Mouse (Mus musculus) midbrain, embryonic 10.5 days (tissue): ENCODE measurements around the gene Ttc9b. TPM values are rescaled to one million over a fixed set of nuclear protein-coding genes. Genes with fewer than 3 reads are reported as not detected.

Experiments used
- DNase-seq: peaks from one replicate; pipeline ENCODE4 v3.0.0-alpha.2; 2017; ENCODE audit warnings: low spot score
- H3K27ac ChIP-seq: fragments of 300-500 bp; sonication (generic); replicated peaks from 2 replicates; pipeline ENCODE4 v1.5.1; 2016; ENCODE audit warnings: mild to moderate bottlenecking
- H3K27me3 ChIP-seq: fragments of 300-500 bp; sonication (generic); 2 replicates; pipeline ENCODE4 v1.6.1; 2016; ENCODE audit warnings: low read depth, mild to moderate bottlenecking; ENCODE audit not compliant: poor library complexity, severe bottlenecking
- H3K36me3 ChIP-seq: fragments of 300-500 bp; sonication (generic); 2 replicates; pipeline ENCODE4 v1.6.1; 2016; ENCODE audit warnings: mild to moderate bottlenecking, moderate library complexity
- H3K4me1 ChIP-seq: fragments of 300-500 bp; sonication (generic); 2 replicates; pipeline ENCODE4 v1.6.1; 2016
- H3K4me3 ChIP-seq: fragments of 300-500 bp; sonication (generic); 2 replicates; pipeline ENCODE4 v1.5.1; 2016; ENCODE audit warnings: mild to moderate bottlenecking, moderate library complexity
- H3K9me3 ChIP-seq: fragments of 300-500 bp; sonication (generic); replicated peaks from 2 replicates; pipeline ENCODE4 v1.6.1; 2016; ENCODE audit warnings: mild to moderate bottlenecking
- WGBS: fragments of 180-500 bp; shearing (Covaris S2); methylation state at CpG from one replicate; pipeline ENCODE4 v1.1.7; 2016; 5-methylcytosine and 5-hydroxymethylcytosine counted together
- polyA plus RNA-seq: library from polyadenylated mRNA; unstranded; fragments of >200 nt; fragmentation: Nextera tagmentation; extraction: Ambion mirVana; gene quantifications from 2 replicates; pipeline ENCODE4 v1.2.1, GENCODE M21; 2016

The Ttc9b gene
- 2.6 and 5.5 TPM in 2 replicates for polyA plus RNA-seq

DNA sequence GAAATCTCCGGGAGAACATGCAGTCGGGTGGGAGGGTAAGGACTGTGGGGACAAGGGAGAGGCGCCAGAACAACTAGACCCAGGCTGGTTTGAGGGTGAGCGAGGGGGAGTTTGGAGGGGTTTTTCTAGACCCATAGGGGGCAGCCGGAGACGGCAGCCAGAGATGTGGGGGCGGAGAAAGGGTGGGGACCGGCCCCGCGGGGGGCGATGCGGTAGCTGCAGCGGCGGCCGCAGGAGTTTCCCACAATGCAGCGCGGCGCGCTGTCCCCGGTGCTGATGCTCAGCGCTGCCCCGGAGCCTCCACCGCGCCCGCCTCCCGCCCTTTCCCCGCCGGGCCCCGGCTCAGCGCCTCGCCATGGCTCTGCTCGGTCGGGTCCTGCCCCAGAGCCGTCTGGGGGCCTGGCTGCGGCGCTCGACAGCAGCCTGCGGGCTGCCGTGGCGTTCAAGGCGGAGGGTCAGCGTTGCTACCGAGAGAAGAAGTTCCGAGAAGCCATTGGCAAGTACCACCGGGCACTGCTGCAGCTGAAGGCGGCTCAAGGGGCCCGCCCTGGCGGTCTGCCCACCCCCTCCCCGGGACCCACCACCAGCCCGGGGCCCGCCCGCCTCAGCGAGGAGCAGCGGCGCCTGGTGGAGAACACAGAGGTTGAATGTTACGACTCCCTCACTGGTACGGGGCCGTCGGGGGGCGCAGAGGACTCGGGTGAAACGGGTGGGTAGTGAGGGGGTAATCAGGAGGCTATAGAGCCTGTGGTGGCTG, at the start of gene Ttc9b:
Gene Ttc9b, plus strand, starts transcription at position 235 of the 757 bp plus-strand sequence.
- WGBS, result 2% methylated on average over 53 of the region's 62 CpGs
- no peaks in the 10 kb centered on the region for H3K9me3 ChIP-seq
- H3K36me3 ChIP-seq, result peaks cover 30% of the 10 kb centered on the region
- H3K27ac ChIP-seq, result peak within 1 kb of the TSS; percentile 74
- peaks cover 28% of the 10 kb centered on the region for H3K4me1 ChIP-seq
- DNase-seq, result peak; percentile 69
- peak within 1 kb of the TSS; percentile 58 for H3K4me3 ChIP-seq
- H3K27me3 ChIP-seq, result peaks cover 67% of the 10 kb centered on the region

- Histone ChIP-seq H3K4me1 (peaks cover 6% of the 10 kb centered on the region; the same call in 1 of the 2 replicates), H3K9me3 (no peaks in the 10 kb centered on the region), H3K27ac (no peak overlapping the region), H3K36me3 (peaks cover 27% of the 10 kb centered on the region), H3K27me3 (no peaks in the 10 kb centered on the region), H3K4me3 (no peak overlapping the region)
- no peak for DNase-seq
- WGBS, result 63% methylated on average over 5 of the region's 5 CpGs
These were observed 48.9 kb upstream of the Ttc9b start for GRCm38 (mm10) chr7:27604661-27605348.

DNA sequence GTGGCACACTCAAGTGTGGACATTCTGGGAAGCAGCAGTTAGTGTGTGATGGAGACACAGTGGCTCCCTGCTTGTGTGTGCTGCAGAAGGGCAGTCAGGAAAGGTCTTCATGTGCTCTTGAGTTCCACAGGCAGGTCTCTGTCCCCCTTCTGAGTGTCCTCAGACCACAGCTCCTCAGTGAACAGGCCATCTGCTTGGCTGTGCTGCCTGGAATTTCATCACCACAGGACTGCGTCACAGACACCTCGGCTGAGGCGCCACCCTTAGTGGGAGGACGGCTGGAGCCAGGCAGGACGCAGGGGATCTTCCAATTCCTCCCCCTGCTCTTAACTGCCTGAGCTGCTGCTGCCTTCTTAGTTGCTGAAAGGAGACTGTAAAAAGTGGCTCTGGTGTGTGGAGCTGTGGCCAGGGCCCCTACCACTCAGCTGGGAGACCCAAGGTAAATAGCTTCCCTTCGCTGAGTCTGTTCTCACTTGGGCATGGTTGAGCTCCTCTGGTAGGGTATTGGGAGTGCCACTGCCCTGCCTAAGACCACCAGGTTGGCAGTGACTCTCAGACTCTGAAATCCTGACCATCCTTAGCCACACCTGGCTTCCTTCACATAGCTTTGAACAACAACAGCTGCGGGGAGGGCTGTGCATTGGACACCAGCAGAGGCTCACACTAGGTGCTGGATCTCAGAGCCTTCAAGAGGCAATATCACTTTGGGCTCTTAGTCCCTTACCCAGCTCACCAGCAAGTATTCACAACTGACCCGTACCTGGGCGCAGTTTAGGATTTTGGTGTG, 48.0 kb upstream of the Ttc9b start:
- Histone ChIP-seq H3K27ac (no peak overlapping the region), H3K27me3 (no peaks in the 10 kb centered on the region), H3K36me3 (peaks cover 35% of the 10 kb centered on the region), H3K9me3 (no peaks in the 10 kb centered on the region), H3K4me1 (peaks cover 3% of the 10 kb centered on the region; the same call in 1 of the 2 replicates), H3K4me3 (no peak overlapping the region)
- WGBS, result 86% methylated on average over 9 of the region's 9 CpGs
- DNase-seq, result no peak

DNA sequence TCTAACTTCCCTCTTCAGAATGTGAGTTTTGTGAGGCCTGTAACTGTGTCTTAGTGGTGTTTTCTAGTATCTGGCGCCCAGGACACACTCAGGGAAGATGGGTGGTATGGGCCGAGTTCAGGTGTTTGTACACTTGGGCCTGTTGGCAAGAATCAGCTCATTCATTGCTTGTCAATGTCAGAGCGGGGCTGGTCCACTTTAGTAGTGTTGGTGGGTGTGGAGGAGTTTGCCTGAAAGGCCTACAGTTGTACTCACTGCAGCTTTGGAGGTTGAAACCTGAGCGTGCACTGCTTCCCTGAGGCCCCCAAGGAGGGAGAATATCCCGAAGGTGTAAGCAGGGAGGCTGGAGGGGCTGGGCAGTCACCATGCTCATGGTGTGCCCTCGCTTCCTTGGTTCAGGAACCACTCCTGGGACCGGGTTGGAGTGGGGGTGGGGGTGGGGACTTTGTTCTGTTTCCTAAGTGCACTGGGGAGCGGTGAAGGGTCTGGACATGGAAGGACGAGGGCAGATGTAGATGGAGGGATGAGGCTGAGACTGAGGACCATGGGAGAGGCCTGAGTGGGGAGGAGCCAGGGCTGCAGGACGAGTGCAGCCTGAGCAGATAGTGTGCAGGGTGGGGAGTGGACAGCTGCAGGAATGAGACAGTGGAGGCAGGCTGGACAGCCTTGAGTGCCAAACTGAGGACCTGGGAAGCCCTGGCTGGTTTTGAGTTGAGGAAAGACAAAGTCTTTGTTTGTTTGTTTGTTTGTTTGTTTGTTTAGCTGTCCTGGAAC, 47.0 kb upstream of the Ttc9b start:
- Histone ChIP-seq H3K9me3 (no peaks in the 10 kb centered on the region), H3K4me3 (no peak overlapping the region), H3K27me3 (no peaks in the 10 kb centered on the region), H3K27ac (no peak overlapping the region; the same call in 1 of the 2 replicates), H3K36me3 (peaks cover 44% of the 10 kb centered on the region), H3K4me1 (peaks cover 3% of the 10 kb centered on the region; the same call in 1 of the 2 replicates)
- no peak for DNase-seq
- 75% methylated on average over 10 of the region's 10 CpGs for WGBS

- Histone ChIP-seq H3K4me3 (no peak overlapping the region), H3K27me3 (no peaks in the 10 kb centered on the region), H3K27ac (0 out of 2 replicates have a peak overlapping the region, but pooled peaks have one; percentile 6), H3K4me1 (peaks cover 3% of the 10 kb centered on the region; the same call in 1 of the 2 replicates), H3K36me3 (peaks cover 46% of the 10 kb centered on the region), H3K9me3 (no peaks in the 10 kb centered on the region)
- WGBS, result 91% methylated on average over 5 of the region's 5 CpGs
- DNase-seq, result no peak
These were observed 46.1 kb upstream of the Ttc9b start for GRCm38 (mm10) chr7:27607580-27607979.

DNA sequence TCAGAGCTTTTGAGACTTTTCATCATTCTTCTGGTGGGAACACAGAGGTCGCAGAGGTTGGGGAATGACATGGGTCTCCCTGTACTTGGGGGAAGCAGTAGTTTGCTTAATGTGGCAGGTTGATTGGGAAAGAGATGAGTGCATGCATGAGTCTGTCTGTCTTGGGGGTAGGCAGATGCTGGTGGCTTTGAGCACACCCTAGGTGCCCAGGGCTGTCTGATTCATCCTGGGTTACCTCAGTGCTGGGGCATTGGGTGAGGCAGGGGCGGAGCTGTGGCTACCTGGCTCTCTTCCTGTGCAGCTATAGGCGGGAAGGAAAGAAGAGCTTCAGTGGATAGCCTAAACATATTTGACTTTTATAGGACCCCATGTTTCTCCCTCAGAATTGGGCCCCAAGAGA, 45.6 kb upstream of the Ttc9b start:
- 97% methylated on average over 3 of the region's 3 CpGs for WGBS

GRCm38 (mm10) chr7:27609285-27609684, 44.4 kb upstream of the Ttc9b start:
- Histone ChIP-seq H3K4me3 (no peak overlapping the region), H3K4me1 (peaks cover 18% of the 10 kb centered on the region), H3K36me3 (peaks cover 46% of the 10 kb centered on the region), H3K27me3 (no peaks in the 10 kb centered on the region), H3K9me3 (no peaks in the 10 kb centered on the region), H3K27ac (no peak overlapping the region)
- 97% methylated on average over 4 of the region's 4 CpGs for WGBS
- DNase-seq, result no peak

More for the DNA sequence above, 45.6 kb upstream of the Ttc9b start:
- Histone ChIP-seq H3K9me3 (no peaks in the 10 kb centered on the region), H3K36me3 (peaks cover 46% of the 10 kb centered on the region), H3K27me3 (no peaks in the 10 kb centered on the region), H3K4me3 (no peak overlapping the region), H3K4me1 (peaks cover 7% of the 10 kb centered on the region), H3K27ac (no peak overlapping the region)
- DNase-seq, result no peak

- 83% methylated on average over 2 of the region's 2 CpGs for WGBS
- H3K4me1 ChIP-seq, result peaks cover 22% of the 10 kb centered on the region
- peaks cover 46% of the 10 kb centered on the region for H3K36me3 ChIP-seq
- DNase-seq, result no peak
- no peak overlapping the region for H3K4me3 ChIP-seq
- H3K27ac ChIP-seq, result no peak overlapping the region
- H3K9me3 ChIP-seq, result no peaks in the 10 kb centered on the region
- H3K27me3 ChIP-seq, result no peaks in the 10 kb centered on the region
These were observed 44.0 kb upstream of the Ttc9b start for GRCm38 (mm10) chr7:27609688-27610087.

GRCm38 (mm10) chr7:27610370-27610769, 43.3 kb upstream of the Ttc9b start:
- no peak for DNase-seq
- H3K9me3 ChIP-seq, result no peaks in the 10 kb centered on the region
- peaks cover 24% of the 10 kb centered on the region for H3K4me1 ChIP-seq
- no peak overlapping the region for H3K27ac ChIP-seq
- no peaks in the 10 kb centered on the region for H3K27me3 ChIP-seq
- H3K36me3 ChIP-seq, result peaks cover 46% of the 10 kb centered on the region
- 97% methylated on average over 3 of the region's 3 CpGs for WGBS
- H3K4me3 ChIP-seq, result no peak overlapping the region

GRCm38 (mm10) chr7:27610871-27611270, 42.8 kb upstream of the Ttc9b start:
- Histone ChIP-seq H3K4me1 (peaks cover 24% of the 10 kb centered on the region), H3K9me3 (no peaks in the 10 kb centered on the region), H3K27me3 (no peaks in the 10 kb centered on the region), H3K4me3 (no peak overlapping the region), H3K36me3 (peaks cover 46% of the 10 kb centered on the region), H3K27ac (no peak overlapping the region)
- no peak for DNase-seq
- WGBS, result 96% methylated on average over 5 of the region's 5 CpGs

- peaks cover 62% of the 10 kb centered on the region for H3K36me3 ChIP-seq
- no peak for DNase-seq
- 87% methylated on average over 4 of the region's 4 CpGs for WGBS
- H3K4me1 ChIP-seq, result peaks cover 21% of the 10 kb centered on the region
- no peak overlapping the region for H3K27ac ChIP-seq
- no peaks in the 10 kb centered on the region for H3K27me3 ChIP-seq
- H3K4me3 ChIP-seq, result no peak overlapping the region
- no peaks in the 10 kb centered on the region for H3K9me3 ChIP-seq
These were observed 40.8 kb upstream of the Ttc9b start for GRCm38 (mm10) chr7:27612940-27613339.
